Mouse (Mus musculus) heart, embryonic 15.5 days (tissue): Measurements from ENCODE around the gene Fam166b. TPM values are rescaled to one million over a fixed set of nuclear protein-coding genes. Genes with fewer than 3 reads are reported as not detected.

Source experiments
- polyA plus RNA-seq: library from polyadenylated mRNA; unstranded; fragments of >200 nt; fragmentation: Nextera tagmentation; extraction: Ambion mirVana; gene quantifications from 2 replicates; pipeline ENCODE4 v1.2.1, GENCODE M21; 2015

Fam166b gene
- polyA plus RNA-seq, 1 experiment from 2014 or later: 0.18 TPM

Other genes with a start within 250 kb of the Fam166b start
- gene Atp8b5, start 162.0 kb downstream of the Fam166b start, polyA plus RNA-seq: 0.19 and 0.25 TPM in 2 replicates
- 14.7 and 17.2 TPM in 2 replicates for gene Rusc2, start 47.2 kb downstream of the Fam166b start, polyA plus RNA-seq
- 3.1 and 5.8 TPM in 2 replicates for gene Tesk1, start 12.8 kb upstream of the Fam166b start, polyA plus RNA-seq
- 2.1 and 5.2 TPM in 2 replicates for gene Cd72, start 25.5 kb upstream of the Fam166b start, polyA plus RNA-seq
- 0.10 and 1.4 TPM in 2 replicates for gene Sit1, start 54.6 kb upstream of the Fam166b start, polyA plus RNA-seq
- gene Ccdc107, start 63.8 kb upstream of the Fam166b start, polyA plus RNA-seq: 71.4 and 74.5 TPM in 2 replicates
- gene Arhgef39, start 70.6 kb upstream of the Fam166b start, polyA plus RNA-seq: 34.4 and 35.9 TPM in 2 replicates
- 2.3 and 2.4 TPM in 2 replicates for gene Car9, start 77.8 kb upstream of the Fam166b start, polyA plus RNA-seq
- gene Tpm2, start 94.6 kb upstream of the Fam166b start, polyA plus RNA-seq: 159 and 177 TPM in 2 replicates
- 53.1 and 61.3 TPM in 2 replicates for gene Creb3, start 133.2 kb upstream of the Fam166b start, polyA plus RNA-seq
- gene Tln1, start 133.6 kb upstream of the Fam166b start, polyA plus RNA-seq: 76.3 and 77.6 TPM in 2 replicates
- 14.6 and 22.0 TPM in 2 replicates for gene Rgp1, start 149.6 kb upstream of the Fam166b start, polyA plus RNA-seq
- 17.5 and 22.2 TPM in 2 replicates for gene Gba2, start 149.7 kb upstream of the Fam166b start, polyA plus RNA-seq
- gene Msmp, start 155.4 kb upstream of the Fam166b start, polyA plus RNA-seq: 0.20 and 1.5 TPM in 2 replicates
- 6.7 and 10.8 TPM in 2 replicates for gene Npr2, start 202.8 kb upstream of the Fam166b start, polyA plus RNA-seq
- gene Spag8, start 224.5 kb upstream of the Fam166b start, polyA plus RNA-seq: 0.30 and 0.77 TPM in 2 replicates
- 150 and 188 TPM in 2 replicates for gene Hint2, start 227.3 kb upstream of the Fam166b start, polyA plus RNA-seq
- gene Tmem8b, start 239.8 kb upstream of the Fam166b start, polyA plus RNA-seq: 3.8 and 4.6 TPM in 2 replicates
- gene Fam221b, start 240.0 kb upstream of the Fam166b start, polyA plus RNA-seq: 1.6 and 4.0 TPM in 2 replicates